Mouse (Mus musculus) brain, embryonic 14.5 days (tissue): ENCODE results near the gene Dnajc10.

Experiments used
- CTCF ChIP-seq: fragments of 200-500 bp; IDR thresholded peaks from 2 replicates; pipeline ENCODE4 v1.5.1; 2012; ENCODE audit warnings: inconsistent platforms, mild to moderate bottlenecking, moderate library complexity, borderline replicate concordance; ENCODE audit not compliant: insufficient read depth, insufficient read length; ENCODE audit errors: extremely low read depth
- POLR2A ChIP-seq: fragments of 200-500 bp; IDR thresholded peaks from 2 replicates; pipeline ENCODE4 v1.6.1; 2012; ENCODE audit warnings: mild to moderate bottlenecking, inconsistent platforms, borderline replicate concordance; ENCODE audit not compliant: poor library complexity, insufficient read depth, insufficient read length, severe bottlenecking; ENCODE audit errors: extremely low read depth

DNA sequence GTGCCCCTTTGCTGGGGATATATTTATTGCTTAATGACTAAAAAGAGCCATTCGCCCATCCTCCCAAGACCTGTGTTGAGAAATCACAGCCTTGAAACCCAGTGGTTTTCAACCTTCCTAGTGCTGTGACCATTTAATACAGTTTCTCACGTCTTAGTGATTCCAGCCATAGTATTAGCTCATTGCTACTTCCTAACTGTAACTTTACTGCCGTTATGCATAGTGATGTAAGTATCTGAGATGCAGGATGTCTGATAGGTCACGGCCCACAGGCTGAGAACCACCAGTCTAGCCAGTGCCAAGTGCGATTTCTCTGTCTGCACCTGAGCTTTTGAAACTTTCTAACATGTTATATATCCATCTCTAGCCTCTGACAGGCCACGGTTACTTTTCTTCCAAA, 12.0 kb downstream of the Dnajc10 start:
- TF ChIP-seq CTCF (no peak), POLR2A (no peak)
